Mouse (Mus musculus) cerebellum, adult 2 months (tissue): ENCODE measurements around the gene Dock4. TPM values are rescaled to one million over a fixed set of nuclear protein-coding genes. Genes with fewer than 3 reads are reported as not detected.

Experiments used
- DNase-seq, 2 experiments: peaks; one replicate each; pipeline ENCODE4 v3.0.0; 2021
- H3K27ac ChIP-seq: fragments of 200-500 bp; 2 replicates; pipeline ENCODE4 v1.5.1; 2012; ENCODE audit warnings: low read length, control low read depth, inconsistent platforms; ENCODE audit not compliant: insufficient read depth
- H3K27me3 ChIP-seq: fragments of 200-500 bp; 2 replicates; pipeline ENCODE4 v1.6.1; 2012; ENCODE audit warnings: inconsistent platforms, mild to moderate bottlenecking, low read length, moderate library complexity; ENCODE audit not compliant: control insufficient read depth, insufficient read depth
- H3K4me1 ChIP-seq: fragments of 200-500 bp; 2 replicates; pipeline ENCODE4 v1.6.1; 2011; ENCODE audit warnings: low read length; ENCODE audit not compliant: control insufficient read depth, insufficient read depth
- H3K4me3 ChIP-seq: fragments of 200-500 bp; replicated peaks from 2 replicates; pipeline ENCODE3; 2011; ENCODE audit warnings: mild to moderate bottlenecking, low read depth, low read length, control low read depth; ENCODE audit not compliant: insufficient read depth
- CTCF ChIP-seq: fragments of 200-500 bp; IDR thresholded peaks from 2 replicates; pipeline ENCODE4 v1.5.1; 2011; ENCODE audit warnings: low read depth, mild to moderate bottlenecking, control low read depth, low read length, moderate library complexity, borderline replicate concordance; ENCODE audit not compliant: insufficient read depth
- POLR2A ChIP-seq: fragments of 200-500 bp; IDR thresholded peaks from 2 replicates; pipeline ENCODE4 v1.6.1; 2011; ENCODE audit warnings: low read length, control low read depth, borderline replicate concordance; ENCODE audit not compliant: insufficient read depth
- WGBS: fragments of 180-500 bp; shearing (Covaris S2); methylation state at CpG from one replicate; pipeline ENCODE4 v1.1.7; 2018; 5-methylcytosine and 5-hydroxymethylcytosine counted together
- polyA plus RNA-seq: library from polyadenylated mRNA; depleted of rRNA; stranded (reverse); fragments of >200 nt; gene quantifications from 2 replicates; pipeline ENCODE4 v1.2.3, GENCODE M21; 2012

Dock4 gene
- polyA plus RNA-seq, 1 experiment = 35.6 TPM

GRCm38 (mm10) chr12:40805257-40805656, 359.5 kb downstream of the Dock4 start:
- H3K4me1 ChIP-seq = peaks cover 2% of the 10 kb centered on the region; the same call in 1 of the 2 replicates
- 85% methylated on average over 2 of the region's 2 CpGs for WGBS
- DNase-seq = no peak
- no peak overlapping the region for H3K4me3 ChIP-seq
- no peaks in the 10 kb centered on the region for H3K27me3 ChIP-seq
- H3K27ac ChIP-seq = no peak overlapping the region
- TF ChIP-seq POLR2A (no peak), CTCF (no peak)

GRCm38 (mm10) chr12:40807916-40808315, 362.2 kb downstream of the Dock4 start:
- H3K27me3 ChIP-seq = no peaks in the 10 kb centered on the region
- DNase-seq = no peak
- 100% methylated on average over 1 of the region's 1 CpGs for WGBS
- no peaks in the 10 kb centered on the region for H3K4me1 ChIP-seq
- H3K27ac ChIP-seq = no peak overlapping the region
- TF ChIP-seq POLR2A (no peak), CTCF (no peak)
- H3K4me3 ChIP-seq = no peak overlapping the region

DNA sequence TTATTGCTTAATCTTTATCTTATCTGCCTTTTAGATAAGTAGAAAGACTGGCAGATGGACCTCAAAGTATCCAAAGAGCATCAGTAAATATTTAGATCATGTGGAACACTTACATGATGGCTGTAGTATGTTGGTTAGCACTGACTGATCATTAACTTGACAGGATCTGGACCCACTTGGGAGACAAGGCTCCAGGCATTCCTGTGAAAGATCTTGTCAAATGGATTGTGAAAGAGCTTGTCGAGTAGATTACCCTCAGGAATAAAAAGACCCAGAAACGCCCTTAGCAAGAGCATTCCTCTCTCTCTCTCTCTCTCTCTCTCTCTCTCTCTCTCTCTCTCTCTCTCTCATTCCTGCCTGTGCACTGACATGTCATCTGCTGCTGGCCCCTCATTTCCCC, 367.7 kb downstream of the Dock4 start:
- 48% methylated on average over 2 of the region's 2 CpGs for WGBS
- DNase-seq = no peak
- Histone ChIP-seq H3K27ac (no peak overlapping the region), H3K27me3 (no peaks in the 10 kb centered on the region), H3K4me1 (no peaks in the 10 kb centered on the region; the same call in 1 of the 2 replicates), H3K4me3 (no peak overlapping the region)
- TF ChIP-seq CTCF (no peak), POLR2A (no peak)

DNA sequence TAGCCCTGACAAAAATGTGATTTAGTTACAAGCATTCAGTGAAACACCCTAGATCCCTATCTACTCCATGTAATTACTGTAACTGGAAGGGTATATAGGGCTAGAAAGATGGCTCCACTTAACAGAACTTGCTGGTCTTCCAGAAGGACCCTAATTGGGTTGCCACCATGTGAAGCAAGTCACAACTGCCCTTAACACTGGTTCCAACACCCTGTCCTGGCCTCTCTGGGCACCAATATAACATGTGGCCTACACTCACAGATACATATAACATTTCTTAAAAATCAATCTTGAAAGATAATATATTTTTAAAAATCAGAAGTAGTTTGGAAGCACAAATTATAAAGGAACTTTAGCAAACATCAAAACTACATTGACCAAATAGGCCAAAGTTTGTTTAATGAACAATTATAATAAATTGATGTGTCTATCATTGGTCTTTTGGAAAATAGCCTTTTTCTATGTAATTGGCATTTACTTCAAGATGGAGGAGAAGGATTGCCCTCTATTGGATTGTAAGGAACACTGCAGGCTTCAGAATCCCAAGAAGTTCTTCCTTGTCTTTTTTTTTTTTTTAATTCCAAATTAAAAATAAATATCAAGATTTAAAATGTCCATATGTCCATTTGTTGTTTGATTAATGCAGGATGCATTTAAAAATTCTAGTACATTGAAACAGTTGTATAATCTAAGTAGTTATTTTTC, 369.1 kb downstream of the Dock4 start:
- DNase-seq = no peak
- Histone ChIP-seq H3K27me3 (no peaks in the 10 kb centered on the region), H3K27ac (no peak overlapping the region), H3K4me3 (no peak overlapping the region), H3K4me1 (no peaks in the 10 kb centered on the region; the same call in 1 of the 2 replicates)
- TF ChIP-seq POLR2A (no peak), CTCF (no peak)

DNA sequence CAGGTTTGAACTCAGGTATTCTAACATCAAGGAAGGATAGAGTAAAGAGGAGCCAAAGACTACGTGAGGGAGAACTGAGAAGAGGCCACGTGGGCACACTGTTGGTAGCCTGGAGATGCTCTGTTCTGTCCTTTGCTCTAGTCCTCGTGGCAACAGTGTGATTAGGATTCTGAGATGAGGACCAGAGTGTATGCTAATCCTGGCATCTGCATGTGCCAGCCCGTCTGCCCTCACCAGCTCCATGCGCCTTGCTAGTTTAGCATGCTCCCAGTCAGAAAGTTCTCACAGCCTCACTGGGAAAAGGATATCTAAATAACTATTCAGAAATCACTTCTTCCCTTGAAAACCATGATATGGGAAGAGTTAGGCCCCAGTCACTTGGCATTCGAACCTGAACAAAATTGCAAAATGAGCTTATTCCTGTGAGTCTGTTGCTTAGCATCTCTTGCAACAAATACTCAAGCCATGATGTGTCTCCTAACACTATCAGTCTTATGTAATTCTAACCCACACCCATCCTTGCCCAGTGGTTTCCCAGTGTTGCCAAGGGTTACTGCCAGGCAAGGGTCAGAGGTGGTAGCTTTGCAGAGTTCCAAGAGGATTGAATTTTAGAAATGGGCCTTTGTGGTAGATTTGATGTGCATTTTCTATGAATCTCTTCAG, 372.4 kb downstream of the Dock4 start:
- Histone ChIP-seq H3K27ac (no peak overlapping the region), H3K4me1 (no peaks in the 10 kb centered on the region; the same call in 1 of the 2 replicates), H3K4me3 (no peak overlapping the region), H3K27me3 (no peaks in the 10 kb centered on the region)
- WGBS = 73% methylated on average over 6 of the region's 6 CpGs
- DNase-seq = no peak
- TF ChIP-seq POLR2A = no peak
- TF ChIP-seq CTCF = no peak

- DNase-seq = no peak
- 93% methylated on average over 5 of the region's 5 CpGs for WGBS
- Histone ChIP-seq H3K4me3 (no peak overlapping the region), H3K27ac (no peak overlapping the region), H3K4me1 (no peaks in the 10 kb centered on the region), H3K27me3 (no peaks in the 10 kb centered on the region)
- TF ChIP-seq CTCF (no peak), POLR2A (no peak)
Observed at GRCm38 (mm10) chr12:40823631-40824030, 377.9 kb downstream of the Dock4 start.

DNA sequence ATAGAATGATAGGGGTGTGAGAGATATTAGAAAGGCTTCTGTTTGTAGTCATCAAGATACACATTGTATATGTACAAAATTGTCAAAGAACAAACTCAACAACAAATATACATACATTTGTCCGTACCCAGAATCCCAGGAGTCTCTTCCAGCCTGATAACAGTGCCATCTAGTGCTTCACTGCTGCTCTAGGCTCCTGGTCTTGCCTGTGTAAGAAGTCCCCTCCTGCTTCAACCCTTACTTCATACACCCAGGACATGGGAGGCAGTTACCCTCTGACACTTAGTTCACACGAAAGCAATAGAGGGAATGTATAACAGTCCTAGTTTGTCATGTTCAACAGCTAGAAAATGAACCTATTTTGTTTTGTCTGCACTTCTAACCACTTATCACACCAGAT, 378.5 kb downstream of the Dock4 start:
- 81% methylated on average over 2 of the region's 2 CpGs for WGBS

More for the DNA sequence above, 378.5 kb downstream of the Dock4 start:
- no peaks in the 10 kb centered on the region for H3K27me3 ChIP-seq
- TF ChIP-seq CTCF (peak; percentile 13; the same call in 1 of the 2 replicates), POLR2A (no peak)
- H3K4me3 ChIP-seq = no peak overlapping the region
- H3K4me1 ChIP-seq = no peaks in the 10 kb centered on the region
- no peak for DNase-seq
- no peak overlapping the region for H3K27ac ChIP-seq
